Mouse (Mus musculus): ENCODE data around the gene Echs1. TPM values are rescaled to one million over a fixed set of nuclear protein-coding genes. Genes with fewer than 3 reads are reported as not detected.

The Echs1 gene
- polyA plus RNA-seq (2015; fragmentation: Illumina TruSeq; extraction: RNeasy Lipid Tissue Mini Kit (QIAGEN cat#74804); ENCODE audit: low read depth, low replicate concordance): 90.6 TPM

GRCm38 (mm10) chr7:140116329-140117054 lies at the start of gene Echs1:
TSS of gene Echs1 (minus strand) at chr7:140116476.

GRCm38 (mm10) chr7:140164664-140165063 lies 48.4 kb upstream of the Echs1 start, which contains the start of gene Olfr522:
TSS of gene Olfr522 (minus strand) at chr7:140164764.

GRCm38 (mm10) chr7:140154218-140154927 lies 38.1 kb upstream of the Echs1 start, which contains the start of gene Sprn:
TSS of gene Sprn (minus strand) at chr7:140154877.

DNA sequence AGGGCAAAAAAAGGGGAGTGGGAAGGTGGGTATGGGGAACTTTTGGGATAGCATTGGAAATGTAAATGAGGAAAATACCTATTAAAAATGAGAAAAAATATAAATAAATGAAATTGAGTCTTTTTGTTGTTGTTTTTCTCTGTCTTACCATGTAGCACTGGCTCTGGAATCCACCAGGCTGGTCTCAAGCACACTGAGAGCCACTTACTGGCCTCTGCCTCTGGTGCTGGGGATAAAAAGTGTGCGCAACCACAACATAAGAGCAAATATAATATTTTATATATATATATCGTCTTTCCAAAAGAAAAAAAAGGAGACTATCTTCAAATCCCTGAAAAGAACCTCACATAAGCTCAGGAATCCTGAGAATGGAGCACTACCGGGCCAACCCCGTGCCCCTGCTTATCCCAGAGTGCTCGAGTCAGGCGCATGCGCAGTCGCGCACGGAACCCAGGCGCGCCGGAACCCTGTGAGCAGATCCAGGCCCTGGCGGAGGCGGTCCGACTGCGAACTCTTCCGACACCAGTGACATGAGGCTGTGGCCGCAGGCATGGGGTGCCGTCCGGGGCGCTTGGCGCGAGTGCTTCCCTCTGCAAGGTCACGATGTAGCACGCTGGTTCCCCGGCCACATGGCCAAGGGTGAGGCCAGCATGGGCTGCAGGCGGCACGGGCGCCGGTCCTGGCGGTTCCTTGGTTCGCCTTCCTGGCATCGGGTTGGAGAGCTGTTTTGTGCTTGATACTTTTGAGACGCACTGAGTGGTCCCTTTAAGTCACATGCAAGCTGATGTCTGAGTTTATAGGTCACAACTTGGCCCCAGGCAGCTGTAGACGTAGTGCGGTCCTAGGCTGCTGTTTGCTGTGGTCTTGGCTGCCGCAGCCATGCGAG lies 21.1 kb upstream of the Echs1 start, which contains the start of gene Mtg1:
Gene Mtg1 (plus strand): TSS at position 430 of the 886 bp plus-strand sequence.

DNA sequence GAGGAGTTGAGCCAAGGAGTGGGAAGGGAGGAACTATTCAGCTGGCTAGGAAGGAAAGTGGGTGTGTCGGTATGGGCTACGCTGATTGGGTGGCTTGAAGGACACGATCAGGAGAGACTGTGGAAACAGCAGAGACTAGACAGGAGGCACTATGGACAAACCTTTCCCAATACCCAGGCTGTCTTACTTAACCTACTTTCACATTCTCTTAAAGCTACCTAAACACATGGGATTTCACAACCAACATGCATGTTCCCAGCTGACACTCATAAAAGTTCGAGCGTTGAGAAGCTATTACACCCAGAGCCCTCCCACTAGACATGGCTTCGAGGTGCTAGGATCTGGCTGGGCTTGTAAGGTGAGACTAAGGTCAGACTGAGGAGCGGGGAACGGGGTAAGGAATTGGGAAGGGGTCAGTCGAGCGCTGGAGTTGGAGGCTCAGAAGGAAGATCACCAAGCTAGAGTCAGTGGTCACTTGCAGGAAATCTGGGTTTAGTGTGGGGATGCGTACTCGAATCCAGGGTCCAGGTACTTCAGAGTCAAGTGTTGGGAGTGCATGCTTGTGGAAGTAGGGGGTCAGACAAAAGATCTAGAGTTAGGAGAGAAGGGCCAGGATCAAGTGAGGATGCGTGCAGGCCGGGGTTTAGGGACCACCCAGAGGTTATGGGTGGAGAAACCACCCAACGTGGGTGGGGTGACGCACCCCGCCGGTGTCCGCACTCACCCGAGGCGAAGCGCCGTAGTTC lies 520 bp downstream of the Echs1 start, which contains the start of gene Paox:
Gene Paox (plus strand): TSS at position 217 of the 746 bp plus-strand sequence.

GRCm38 (mm10) chr7:140101993-140102860 lies 14.0 kb downstream of the Echs1 start, which contains the start of gene Fuom:
TSS of gene Fuom (minus strand) at chr7:140102441.

DNA sequence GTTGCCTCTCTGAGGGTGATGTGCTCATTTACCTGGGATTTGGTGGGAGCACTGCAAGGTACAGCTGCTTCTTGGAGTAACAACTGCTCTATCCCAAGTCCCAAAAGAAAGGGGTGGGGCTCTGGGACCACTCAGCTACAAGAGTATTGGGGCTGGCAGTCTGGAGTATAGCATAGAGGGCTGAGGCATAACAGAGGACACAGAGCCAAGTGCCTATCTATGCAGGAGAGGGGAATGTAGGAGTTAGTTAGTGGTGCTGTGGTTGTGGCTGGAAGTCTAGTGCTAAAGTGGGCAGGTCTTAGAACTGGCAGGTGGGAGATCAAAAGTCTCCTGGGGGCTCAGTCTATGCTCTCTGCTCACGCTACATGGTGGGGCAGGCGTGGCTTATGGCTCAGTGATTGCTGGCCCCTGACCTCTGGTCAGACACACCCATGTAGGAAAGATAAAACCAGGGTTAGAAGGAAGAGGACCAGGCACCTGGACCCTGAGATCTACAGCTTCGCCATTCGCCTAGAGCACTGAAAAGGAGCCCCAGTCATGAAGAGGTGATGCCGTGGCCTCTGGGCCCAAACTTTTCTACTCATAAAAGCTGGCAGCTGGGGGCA lies 23.2 kb downstream of the Echs1 start, which contains the start of gene Prap1:
Gene Prap1 (plus strand): TSS at position 472 of the 605 bp plus-strand sequence.

DNA sequence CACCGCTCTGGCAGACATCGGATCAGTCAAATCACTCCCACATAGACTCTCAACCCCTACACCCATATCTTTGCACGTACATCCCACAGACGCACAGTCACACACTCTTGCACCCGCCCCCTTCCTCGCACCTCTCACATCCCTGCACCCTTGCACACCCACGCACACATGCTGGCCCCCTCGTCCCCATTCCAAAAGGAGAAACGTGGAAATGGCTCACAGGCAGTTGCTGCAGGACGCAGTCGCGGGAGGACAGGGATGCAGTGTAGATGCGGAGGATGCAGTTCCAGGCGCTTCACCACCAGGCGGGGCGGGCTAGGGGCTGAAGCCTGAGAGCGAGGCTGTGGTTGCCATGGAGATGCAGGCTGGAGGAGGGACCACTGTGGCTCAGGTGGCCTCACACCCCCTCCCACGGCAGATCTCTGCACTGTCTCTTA lies 34.0 kb downstream of the Echs1 start, which contains the start of gene Caly:
Gene Caly (minus strand): TSS at position 307 of the 437 bp plus-strand sequence.

Other genes starting within 250 kb of the Echs1 start
- gene Kndc1, start 221.8 kb downstream of the Echs1 start, polyA plus RNA-seq (2015; fragmentation: Illumina TruSeq; extraction: RNeasy Lipid Tissue Mini Kit (QIAGEN cat#74804); ENCODE audit: low read depth, low replicate concordance): 51.5 TPM
- not detected for gene Utf1, start 172.7 kb downstream of the Echs1 start, polyA plus RNA-seq (2015; fragmentation: Illumina TruSeq; extraction: RNeasy Lipid Tissue Mini Kit (QIAGEN cat#74804); ENCODE audit: low read depth, low replicate concordance)
- gene 6430531B16Rik, start 137.7 kb downstream of the Echs1 start, polyA plus RNA-seq (2015; fragmentation: Illumina TruSeq; extraction: RNeasy Lipid Tissue Mini Kit (QIAGEN cat#74804); ENCODE audit: low read depth, low replicate concordance): 0.48 TPM
- gene Adam8, start 123.9 kb downstream of the Echs1 start, polyA plus RNA-seq (2015; fragmentation: Illumina TruSeq; extraction: RNeasy Lipid Tissue Mini Kit (QIAGEN cat#74804); ENCODE audit: low read depth, low replicate concordance): 3.3 TPM
- 33.5 TPM for gene Zfp511, start 80.1 kb downstream of the Echs1 start, polyA plus RNA-seq (2015; fragmentation: Illumina TruSeq; extraction: RNeasy Lipid Tissue Mini Kit (QIAGEN cat#74804); ENCODE audit: low read depth, low replicate concordance)
- gene Tubgcp2, start 79.8 kb downstream of the Echs1 start, polyA plus RNA-seq (2015; fragmentation: Illumina TruSeq; extraction: RNeasy Lipid Tissue Mini Kit (QIAGEN cat#74804); ENCODE audit: low read depth, low replicate concordance): 29.0 TPM
- gene Msx3, start 67.4 kb downstream of the Echs1 start, polyA plus RNA-seq (2015; fragmentation: Illumina TruSeq; extraction: RNeasy Lipid Tissue Mini Kit (QIAGEN cat#74804); ENCODE audit: low read depth, low replicate concordance): not detected
- gene Caly, start 33.9 kb downstream of the Echs1 start, polyA plus RNA-seq (2015; fragmentation: Illumina TruSeq; extraction: RNeasy Lipid Tissue Mini Kit (QIAGEN cat#74804); ENCODE audit: low read depth, low replicate concordance): 302 TPM
- not detected for gene Prap1, start 23.1 kb downstream of the Echs1 start, polyA plus RNA-seq (2015; fragmentation: Illumina TruSeq; extraction: RNeasy Lipid Tissue Mini Kit (QIAGEN cat#74804); ENCODE audit: low read depth, low replicate concordance)
- gene Fuom, start 14.0 kb downstream of the Echs1 start, polyA plus RNA-seq (2015; fragmentation: Illumina TruSeq; extraction: RNeasy Lipid Tissue Mini Kit (QIAGEN cat#74804); ENCODE audit: low read depth, low replicate concordance): 83.3 TPM
- 7.1 TPM for gene Paox, start 677 bp downstream of the Echs1 start, polyA plus RNA-seq (2015; fragmentation: Illumina TruSeq; extraction: RNeasy Lipid Tissue Mini Kit (QIAGEN cat#74804); ENCODE audit: low read depth, low replicate concordance)
- gene Mtg1, start 21.1 kb upstream of the Echs1 start, polyA plus RNA-seq (2015; fragmentation: Illumina TruSeq; extraction: RNeasy Lipid Tissue Mini Kit (QIAGEN cat#74804); ENCODE audit: low read depth, low replicate concordance): 28.6 TPM
- 96.6 TPM for gene Sprn, start 38.4 kb upstream of the Echs1 start, polyA plus RNA-seq (2015; fragmentation: Illumina TruSeq; extraction: RNeasy Lipid Tissue Mini Kit (QIAGEN cat#74804); ENCODE audit: low read depth, low replicate concordance)
- gene Olfr522, start 48.3 kb upstream of the Echs1 start, polyA plus RNA-seq (2015; fragmentation: Illumina TruSeq; extraction: RNeasy Lipid Tissue Mini Kit (QIAGEN cat#74804); ENCODE audit: low read depth, low replicate concordance): not detected
- not detected for gene Olfr523, start 56.7 kb upstream of the Echs1 start, polyA plus RNA-seq (2015; fragmentation: Illumina TruSeq; extraction: RNeasy Lipid Tissue Mini Kit (QIAGEN cat#74804); ENCODE audit: low read depth, low replicate concordance)
- gene Olfr524, start 89.5 kb upstream of the Echs1 start, polyA plus RNA-seq (2015; fragmentation: Illumina TruSeq; extraction: RNeasy Lipid Tissue Mini Kit (QIAGEN cat#74804); ENCODE audit: low read depth, low replicate concordance): not detected
- not detected for gene Cd163l1, start 101.8 kb upstream of the Echs1 start, polyA plus RNA-seq (2015; fragmentation: Illumina TruSeq; extraction: RNeasy Lipid Tissue Mini Kit (QIAGEN cat#74804); ENCODE audit: low read depth, low replicate concordance)
- gene 5830411N06Rik, start 130.8 kb upstream of the Echs1 start, polyA plus RNA-seq (2015; fragmentation: Illumina TruSeq; extraction: RNeasy Lipid Tissue Mini Kit (QIAGEN cat#74804); ENCODE audit: low read depth, low replicate concordance): not detected
- not detected for gene Olfr525, start 204.4 kb upstream of the Echs1 start, polyA plus RNA-seq (2015; fragmentation: Illumina TruSeq; extraction: RNeasy Lipid Tissue Mini Kit (QIAGEN cat#74804); ENCODE audit: low read depth, low replicate concordance)
- not detected for gene Olfr527, start 217.5 kb upstream of the Echs1 start, polyA plus RNA-seq (2015; fragmentation: Illumina TruSeq; extraction: RNeasy Lipid Tissue Mini Kit (QIAGEN cat#74804); ENCODE audit: low read depth, low replicate concordance)
- gene Olfr60, start 245.2 kb upstream of the Echs1 start, polyA plus RNA-seq (2015; fragmentation: Illumina TruSeq; extraction: RNeasy Lipid Tissue Mini Kit (QIAGEN cat#74804); ENCODE audit: low read depth, low replicate concordance): not detected

Measured in brain, adult 10 weeks (tissue).